Mouse (Mus musculus) limb, embryonic 11.5 days (tissue): ENCODE results near the gene Abca8b. TPM values are rescaled to one million over a fixed set of nuclear protein-coding genes. Genes with fewer than 3 reads are reported as not detected.

Source experiments
- ATAC-seq: fragments of 200-750 bp; cut with Nextera tagmentation; 2 replicates; pipeline ENCODE4 v1.8.0; 2017; ENCODE audit warnings: low read depth; ENCODE audit not compliant: insufficient number of reproducible peaks, low FRiP score, low TSS enrichment
- DNase-seq: peaks from one replicate; pipeline ENCODE4 v3.0.0-alpha.2; 2015; ENCODE audit warnings: low spot score
- H3K27ac ChIP-seq: fragments of 300-500 bp; sonication (generic); replicated peaks from 2 replicates; pipeline ENCODE4 v1.5.1; 2014; ENCODE audit warnings: low read depth, mild to moderate bottlenecking, low read length
- H3K27me3 ChIP-seq: fragments of 300-500 bp; sonication (generic); 2 replicates; pipeline ENCODE4 v1.6.1; 2014; ENCODE audit warnings: mild to moderate bottlenecking, low read length, mixed read lengths; ENCODE audit not compliant: control insufficient read depth, insufficient read depth
- H3K36me3 ChIP-seq: fragments of 300-500 bp; sonication (generic); 2 replicates; pipeline ENCODE4 v1.6.1; 2014; ENCODE audit warnings: mild to moderate bottlenecking, low read length, moderate library complexity, mixed read lengths; ENCODE audit not compliant: control insufficient read depth, insufficient read depth
- H3K4me1 ChIP-seq: fragments of 300-500 bp; sonication (generic); 2 replicates; pipeline ENCODE4 v1.6.1; 2014; ENCODE audit warnings: low read length, mixed read lengths; ENCODE audit not compliant: control insufficient read depth, insufficient read depth
- H3K4me2 ChIP-seq: fragments of 300-500 bp; sonication (generic); 2 replicates; pipeline ENCODE4 v1.6.1; 2014; ENCODE audit warnings: low read depth, mild to moderate bottlenecking, moderate library complexity; ENCODE audit not compliant: severe bottlenecking
- H3K4me3 ChIP-seq: fragments of 300-500 bp; sonication (generic); 2 replicates; pipeline ENCODE4 v1.5.1; 2014; ENCODE audit warnings: low read depth, low read length
- H3K9ac ChIP-seq: fragments of 300-500 bp; sonication (generic); 2 replicates; pipeline ENCODE4 v1.6.1; 2014; ENCODE audit warnings: mild to moderate bottlenecking, low read length
- H3K9me3 ChIP-seq: fragments of 300-500 bp; sonication (generic); 2 replicates; pipeline ENCODE4 v1.6.1; 2016; ENCODE audit warnings: low read length; ENCODE audit not compliant: control insufficient read depth
- WGBS: fragments of 180-500 bp; shearing (Covaris S2); extraction: QIAGEN DNeasy Blood & Tissue Kit; methylation state at CpG from one replicate; pipeline ENCODE4 v1.1.7; 2014; 5-methylcytosine and 5-hydroxymethylcytosine counted together
- polyA plus RNA-seq: library from polyadenylated mRNA; unstranded; fragments of >200 nt; fragmentation: Nextera tagmentation; extraction: Ambion mirVana; gene quantifications from 2 replicates; pipeline ENCODE4 v1.2.1, GENCODE M21; 2014

Gene Abca8b
- polyA plus RNA-seq, 1 experiment from 2014 or later = 1.9 TPM

GRCm38 (mm10) chr11:109893894-109894804 is 101.5 kb downstream of the Abca8b start:
- ATAC-seq (no peak), DNase-seq (no peak)
- H3K9ac ChIP-seq = no peak overlapping the region
- no peaks in the 10 kb centered on the region for H3K9me3 ChIP-seq
- H3K36me3 ChIP-seq = no peaks in the 10 kb centered on the region
- H3K27ac ChIP-seq = no peak overlapping the region
- 82% methylated on average over 3 of the region's 3 CpGs for WGBS
- H3K4me3 ChIP-seq = no peak overlapping the region
- H3K27me3 ChIP-seq = no peaks in the 10 kb centered on the region
- H3K4me1 ChIP-seq = no peaks in the 10 kb centered on the region
- no peak overlapping the region for H3K4me2 ChIP-seq

GRCm38 (mm10) chr11:109891989-109892386 is 103.7 kb downstream of the Abca8b start:
- H3K27me3 ChIP-seq = no peaks in the 10 kb centered on the region
- DNase-seq (no peak), ATAC-seq (no peak)
- no peak overlapping the region for H3K4me3 ChIP-seq
- H3K9ac ChIP-seq = no peak overlapping the region
- WGBS = 79% methylated on average over 4 of the region's 4 CpGs
- H3K4me2 ChIP-seq = no peak overlapping the region
- H3K4me1 ChIP-seq = no peaks in the 10 kb centered on the region
- H3K27ac ChIP-seq = no peak overlapping the region
- no peaks in the 10 kb centered on the region for H3K9me3 ChIP-seq
- no peaks in the 10 kb centered on the region for H3K36me3 ChIP-seq

GRCm38 (mm10) chr11:109891371-109891988 is 104.2 kb downstream of the Abca8b start:
- Histone ChIP-seq H3K4me2 (no peak overlapping the region), H3K9me3 (no peaks in the 10 kb centered on the region), H3K27ac (no peak overlapping the region), H3K9ac (no peak overlapping the region), H3K4me3 (no peak overlapping the region), H3K27me3 (no peaks in the 10 kb centered on the region), H3K36me3 (no peaks in the 10 kb centered on the region), H3K4me1 (no peaks in the 10 kb centered on the region)
- DNase-seq = no peak
- 89% methylated on average over 8 of the region's 8 CpGs for WGBS
- no peak for ATAC-seq

- no peak overlapping the region for H3K9ac ChIP-seq
- no peaks in the 10 kb centered on the region for H3K4me1 ChIP-seq
- H3K9me3 ChIP-seq = no peaks in the 10 kb centered on the region
- no peaks in the 10 kb centered on the region for H3K27me3 ChIP-seq
- no peak overlapping the region for H3K4me3 ChIP-seq
- WGBS = 97% methylated on average over 4 of the region's 4 CpGs
- no peak overlapping the region for H3K27ac ChIP-seq
- DNase-seq (no peak), ATAC-seq (no peak)
- H3K4me2 ChIP-seq = no peak overlapping the region
- no peaks in the 10 kb centered on the region for H3K36me3 ChIP-seq
These were observed 106.0 kb downstream of the Abca8b start for GRCm38 (mm10) chr11:109889595-109889994.

- no peak overlapping the region for H3K27ac ChIP-seq
- ATAC-seq (no peak), DNase-seq (no peak)
- H3K27me3 ChIP-seq = no peaks in the 10 kb centered on the region
- H3K4me2 ChIP-seq = no peak overlapping the region
- H3K4me3 ChIP-seq = no peak overlapping the region
- H3K4me1 ChIP-seq = no peaks in the 10 kb centered on the region
- no peak overlapping the region for H3K9ac ChIP-seq
- H3K36me3 ChIP-seq = no peaks in the 10 kb centered on the region
- WGBS = 92% methylated on average over 4 of the region's 4 CpGs
- no peaks in the 10 kb centered on the region for H3K9me3 ChIP-seq
These were observed 108.9 kb downstream of the Abca8b start for GRCm38 (mm10) chr11:109886757-109887156.

GRCm38 (mm10) chr11:109885521-109885920 is 110.1 kb downstream of the Abca8b start:
- H3K4me2 ChIP-seq = no peak overlapping the region
- H3K4me1 ChIP-seq = no peaks in the 10 kb centered on the region
- no peak overlapping the region for H3K27ac ChIP-seq
- no peaks in the 10 kb centered on the region for H3K36me3 ChIP-seq
- no peaks in the 10 kb centered on the region for H3K27me3 ChIP-seq
- no peak for ATAC-seq
- no peaks in the 10 kb centered on the region for H3K9me3 ChIP-seq
- WGBS = 88% methylated on average over 3 of the region's 3 CpGs
- no peak overlapping the region for H3K4me3 ChIP-seq
- DNase-seq = no peak
- no peak overlapping the region for H3K9ac ChIP-seq

- H3K9ac ChIP-seq = no peak overlapping the region
- ATAC-seq (no peak), DNase-seq (no peak)
- no peak overlapping the region for H3K4me2 ChIP-seq
- H3K27ac ChIP-seq = no peak overlapping the region
- WGBS = 61% methylated on average over 4 of the region's 4 CpGs
- H3K27me3 ChIP-seq = no peaks in the 10 kb centered on the region
- H3K36me3 ChIP-seq = no peaks in the 10 kb centered on the region
- no peak overlapping the region for H3K4me3 ChIP-seq
- H3K4me1 ChIP-seq = no peaks in the 10 kb centered on the region
- no peaks in the 10 kb centered on the region for H3K9me3 ChIP-seq
These were observed 110.8 kb downstream of the Abca8b start for GRCm38 (mm10) chr11:109884801-109885200.

- no peaks in the 10 kb centered on the region for H3K36me3 ChIP-seq
- H3K4me2 ChIP-seq = no peak overlapping the region
These were observed 111.5 kb downstream of the Abca8b start for GRCm38 (mm10) chr11:109884126-109884525.

More at GRCm38 (mm10) chr11:109884126-109884525, 111.5 kb downstream of the Abca8b start:
- Histone ChIP-seq H3K4me3 (no peak overlapping the region), H3K27ac (no peak overlapping the region), H3K9me3 (no peaks in the 10 kb centered on the region), H3K27me3 (no peaks in the 10 kb centered on the region), H3K4me1 (no peaks in the 10 kb centered on the region), H3K9ac (no peak overlapping the region)
- 73% methylated on average over 3 of the region's 3 CpGs for WGBS
- ATAC-seq (no peak), DNase-seq (no peak)
